Mouse (Mus musculus) small intestine, adult 2 months (tissue): ENCODE results near the gene Bcl9.

Source experiments
- CTCF ChIP-seq: fragments of 200-500 bp; IDR thresholded peaks from 2 replicates; pipeline ENCODE4 v1.5.1; 2012; ENCODE audit warnings: low read depth, mild to moderate bottlenecking, control low read depth, inconsistent platforms, low read length, moderate library complexity, mixed read lengths; ENCODE audit not compliant: insufficient replicate concordance, insufficient read length; ENCODE audit errors: extremely low read depth
- POLR2A ChIP-seq: fragments of 200-500 bp; IDR thresholded peaks from 2 replicates; pipeline ENCODE4 v1.6.1; 2012; ENCODE audit warnings: low read depth, mild to moderate bottlenecking, control low read depth, inconsistent platforms, low read length, moderate library complexity

DNA sequence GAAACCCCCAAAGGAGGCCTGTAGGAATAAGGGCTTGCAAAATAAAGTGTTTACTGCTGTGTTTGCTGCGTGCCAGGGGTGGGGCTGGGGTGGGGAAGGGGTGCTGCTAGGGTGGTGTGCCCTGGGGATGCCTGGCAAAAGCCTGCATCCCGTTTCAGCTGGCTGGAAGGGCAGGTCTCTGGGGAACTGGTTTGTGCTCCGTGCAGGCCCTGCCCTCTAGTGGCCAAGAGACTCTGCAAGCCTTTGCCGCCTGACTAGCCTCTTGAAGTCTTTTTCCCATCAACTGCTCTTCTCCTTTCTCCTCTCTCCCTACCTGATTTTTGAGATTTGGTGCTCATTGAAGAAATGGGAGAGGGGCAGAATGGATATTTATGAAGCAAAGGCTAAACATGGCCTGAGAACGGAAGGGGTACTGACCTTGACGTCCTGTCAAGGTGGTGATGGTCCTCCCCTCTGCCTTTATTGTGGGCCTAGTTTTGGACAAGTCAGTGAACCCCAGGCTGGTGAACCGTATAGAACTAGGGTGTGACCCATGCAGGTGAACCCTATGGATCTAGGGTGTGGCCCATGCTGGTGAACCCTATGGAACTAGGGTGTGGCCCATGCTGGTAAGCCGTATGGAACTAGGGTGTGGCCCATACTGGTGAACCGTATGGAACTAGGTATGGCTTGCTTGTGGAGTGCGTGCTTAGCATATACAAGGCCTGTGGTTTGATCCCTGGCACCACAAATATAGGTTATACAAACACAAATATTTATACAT lies 112.4 kb downstream of the Bcl9 start:
- no peak for TF ChIP-seq POLR2A
- TF ChIP-seq CTCF, result peak; percentile 95
